Mouse (Mus musculus): ENCODE results near the gene Nmrk1.
A peak's percentile ranks its signal among the peaks of the same experiment; 100 is the strongest.

- TF ChIP-seq CTCF (IDR thresholded peaks at IDR 0.05; ENCODE audit: control insufficient read depth, insufficient read depth, low read length) (peak; percentile 15; the same call in 1 of the 2 replicates), POLR2A (IDR thresholded peaks at IDR 0.05; ENCODE audit: borderline replicate concordance, control insufficient read depth, low read depth, low read length) (no peak)
These were observed 50.4 kb downstream of the Nmrk1 start for GRCm38 (mm10) chr19:18682142-18682541.
